Mouse (Mus musculus) embryo, embryonic 11 days (tissue): ENCODE results near the gene Cog4.
"Not testable (repeated sequence)": the region's sequence is repeated elsewhere in the genome, so short reads cannot be mapped to it uniquely, and the experiment has no call there.

Experiments used
- DNase-seq: peaks from one replicate; pipeline ENCODE4 v3.0.0-alpha.2; 2015

The Cog4 gene

GRCm38 (mm10) chr8:110892913-110893312 lies 46.5 kb downstream of the Cog4 start:
- DNase-seq: no peak

DNA sequence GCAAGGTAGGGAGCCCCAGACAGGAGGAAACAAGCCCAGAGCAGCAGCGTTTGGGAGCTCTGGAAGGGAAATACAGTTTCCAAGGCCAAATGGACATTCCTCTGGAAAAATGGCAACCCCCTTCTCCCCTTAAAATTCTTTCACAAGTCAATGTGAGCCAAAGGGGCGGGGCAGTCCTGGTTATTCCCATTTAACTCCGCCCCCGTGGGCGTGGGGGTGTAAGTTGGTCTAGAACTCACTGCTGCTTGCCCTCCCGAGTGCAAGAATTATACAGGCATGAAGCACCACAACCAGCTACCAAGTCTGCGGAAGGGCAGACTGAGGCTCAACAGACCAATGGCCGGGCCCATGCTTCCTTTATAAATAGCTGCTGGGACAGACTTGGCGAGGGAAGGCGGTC lies 48.5 kb downstream of the Cog4 start:
- DNase-seq: no peak

DNA sequence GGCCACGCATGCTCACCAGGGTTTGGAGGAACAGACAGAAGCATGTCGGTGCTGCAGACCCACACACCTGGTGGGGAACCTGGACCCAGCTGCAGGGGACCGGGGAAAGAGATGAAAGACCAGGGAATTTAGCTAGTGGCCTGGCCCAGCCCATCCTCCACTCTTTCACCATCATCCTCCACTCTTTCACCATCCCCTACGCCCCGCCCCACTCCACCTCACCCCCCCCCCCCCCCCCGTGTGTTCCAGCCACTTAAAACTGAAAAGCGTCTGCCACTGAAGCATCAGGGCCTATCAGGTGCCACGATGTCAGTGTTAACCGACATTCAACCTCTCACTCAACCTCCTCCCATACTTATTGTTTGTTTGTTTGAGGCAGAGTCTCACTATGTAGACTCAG lies 48.9 kb downstream of the Cog4 start:
- DNase-seq: no peak

DNA sequence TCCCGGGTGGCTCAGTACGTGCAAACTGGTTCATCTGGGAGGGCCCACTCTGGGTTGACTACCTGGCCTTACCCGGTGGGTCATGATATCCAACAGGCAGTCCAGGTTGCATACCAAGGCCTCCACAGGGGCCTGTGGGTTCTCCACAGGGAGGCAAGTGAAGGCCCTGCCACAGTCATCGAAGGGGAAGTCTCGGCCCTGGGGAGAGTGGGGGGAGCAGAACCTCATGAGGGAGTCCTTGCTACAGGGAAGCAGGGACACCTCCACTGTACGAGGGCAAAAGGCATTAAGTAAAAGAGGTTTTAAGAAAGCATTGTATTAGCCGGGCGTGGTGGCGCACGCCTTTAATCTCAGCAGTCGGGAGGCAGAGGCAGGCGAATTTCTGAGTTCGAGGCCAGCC lies 49.4 kb downstream of the Cog4 start:
- DNase-seq: no peak

GRCm38 (mm10) chr8:110897495-110897894 lies 51.1 kb downstream of the Cog4 start:
- DNase-seq: no peak

GRCm38 (mm10) chr8:110901056-110901455 lies 54.7 kb downstream of the Cog4 start:
- DNase-seq: no peak

DNA sequence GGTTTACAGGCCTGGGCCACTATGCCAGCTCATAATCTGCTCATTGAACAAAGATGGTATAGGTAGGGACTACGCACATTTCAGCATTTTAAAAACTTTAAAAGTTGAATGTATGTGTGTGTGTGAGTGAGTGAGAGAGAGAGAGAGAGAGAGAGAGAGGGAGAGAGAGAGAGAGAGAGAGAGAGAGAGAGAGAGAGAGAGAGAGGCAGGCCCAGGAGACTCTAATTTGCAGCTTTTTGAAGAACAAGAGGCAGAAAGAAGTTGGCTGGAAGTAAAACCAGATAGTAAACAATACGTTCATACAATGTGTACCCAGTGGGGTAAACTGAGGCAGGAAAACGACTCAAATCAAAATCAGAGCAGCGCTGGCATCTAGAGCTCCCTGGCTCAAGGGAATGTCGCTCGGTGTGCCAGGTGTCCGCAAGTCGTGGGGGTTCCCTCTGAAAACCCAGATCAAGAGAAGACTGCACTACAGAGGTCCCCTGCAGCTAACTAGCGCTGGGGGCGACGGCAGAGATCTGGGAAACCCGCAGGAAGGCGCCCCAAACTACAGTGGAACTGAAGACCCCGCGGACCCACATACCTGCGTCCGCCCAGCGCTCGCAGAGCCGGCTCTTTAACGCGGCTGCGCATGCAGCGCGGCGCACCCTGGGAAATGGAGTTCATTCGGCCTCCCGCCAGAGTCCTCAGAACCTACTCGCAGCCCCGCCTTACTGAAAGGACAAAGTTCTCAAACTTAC lies 55.6 kb downstream of the Cog4 start, which contains the start of gene Fuk:
Fuk (minus strand) TSS at position 650 of the 740 bp plus-strand sequence.
- DNase-seq: peak; percentile 92

GRCm38 (mm10) chr8:110902579-110902965 lies 56.2 kb downstream of the Cog4 start:
- no peak for DNase-seq

- no peak for DNase-seq
Observed at GRCm38 (mm10) chr8:110905404-110905803, 59.0 kb downstream of the Cog4 start.

- DNase-seq: no peak
Observed at GRCm38 (mm10) chr8:110906682-110907081, 60.3 kb downstream of the Cog4 start.

- not testable (repeated sequence) for DNase-seq
Observed at GRCm38 (mm10) chr8:110909850-110910249, 63.5 kb downstream of the Cog4 start.

GRCm38 (mm10) chr8:110911576-110912570 lies 65.5 kb downstream of the Cog4 start:
- no peak for DNase-seq

- no peak for DNase-seq
Observed at GRCm38 (mm10) chr8:110917415-110917814, 71.0 kb downstream of the Cog4 start.

DNA sequence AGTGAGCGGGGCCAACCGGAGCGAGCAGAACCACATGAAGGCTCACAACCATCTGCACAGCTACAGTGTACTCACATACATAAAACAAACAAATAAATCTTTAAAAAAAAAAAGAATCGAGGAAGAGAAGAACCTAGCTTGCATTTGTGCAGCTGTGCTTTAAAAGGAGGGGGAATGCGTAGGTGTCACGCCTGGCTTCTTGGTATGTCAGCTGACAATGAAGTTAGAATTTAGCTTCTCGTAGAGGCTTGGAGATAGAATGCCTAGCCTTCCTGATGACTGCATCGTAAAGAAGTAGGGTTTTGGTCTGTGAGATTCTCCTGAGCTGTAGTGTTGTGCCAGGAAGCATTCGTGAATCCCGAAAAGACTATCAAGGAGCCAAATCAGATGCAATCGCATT lies 71.6 kb downstream of the Cog4 start:
- DNase-seq: no peak

DNA sequence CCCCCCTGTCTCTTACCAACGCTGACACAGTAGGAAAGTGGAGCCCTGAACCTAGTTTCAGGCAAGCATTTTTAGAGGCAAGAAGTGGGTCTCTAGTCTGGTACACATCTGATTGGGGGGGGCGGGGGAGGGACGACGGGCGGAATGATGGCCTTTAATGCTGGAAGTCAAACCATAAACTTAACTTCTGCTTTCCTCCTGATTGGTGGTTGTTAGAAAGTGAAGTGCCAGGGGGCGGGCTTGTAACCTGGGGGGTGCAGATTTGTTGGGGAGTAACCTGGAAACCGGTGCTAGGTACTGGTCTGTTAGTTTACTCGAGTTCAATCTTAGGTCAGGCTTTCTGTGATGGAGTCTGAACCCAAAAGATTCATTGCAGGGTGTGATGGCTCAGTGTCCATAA lies 72.1 kb downstream of the Cog4 start:
- DNase-seq: no peak

DNA sequence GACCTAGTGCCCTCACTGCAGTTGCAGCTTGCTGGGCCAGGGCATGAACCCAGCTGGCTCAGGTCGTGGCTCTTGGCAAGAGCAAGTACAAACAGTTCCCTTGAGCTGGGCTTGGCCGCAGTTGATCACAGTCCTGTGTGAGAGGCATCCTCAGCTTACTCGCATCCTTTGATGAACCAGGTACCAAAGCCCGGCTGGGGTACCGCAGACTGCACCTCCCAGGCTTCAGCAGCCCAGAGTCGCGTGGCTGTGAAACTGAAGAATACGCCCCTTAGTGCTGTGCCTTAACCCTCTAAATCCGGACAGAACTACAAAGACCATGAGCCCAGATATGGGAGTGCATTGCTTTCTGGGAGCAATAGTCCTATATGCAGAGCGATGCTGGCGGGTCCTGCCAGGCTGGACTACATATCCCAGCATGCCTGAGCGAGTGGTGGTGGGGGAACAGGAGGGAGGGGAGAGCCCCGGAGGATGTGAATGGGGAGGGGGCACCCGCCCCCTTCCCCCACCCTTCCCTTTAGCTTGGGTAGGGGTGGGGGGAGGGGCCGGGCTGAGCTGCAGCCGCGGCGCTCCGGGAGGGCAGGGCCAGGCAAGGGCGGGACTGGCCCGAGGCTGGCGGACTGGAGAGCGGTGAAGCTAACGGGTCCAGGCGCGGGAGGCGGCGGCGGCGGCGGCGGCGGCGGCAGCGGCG lies 73.1 kb downstream of the Cog4 start, which contains the start of gene St3gal2:
St3gal2 (plus strand) TSS at position 582 of the 691 bp plus-strand sequence.
- DNase-seq: peak; percentile 96

- no peak for DNase-seq
Observed at GRCm38 (mm10) chr8:110920032-110920772, 73.8 kb downstream of the Cog4 start.

DNA sequence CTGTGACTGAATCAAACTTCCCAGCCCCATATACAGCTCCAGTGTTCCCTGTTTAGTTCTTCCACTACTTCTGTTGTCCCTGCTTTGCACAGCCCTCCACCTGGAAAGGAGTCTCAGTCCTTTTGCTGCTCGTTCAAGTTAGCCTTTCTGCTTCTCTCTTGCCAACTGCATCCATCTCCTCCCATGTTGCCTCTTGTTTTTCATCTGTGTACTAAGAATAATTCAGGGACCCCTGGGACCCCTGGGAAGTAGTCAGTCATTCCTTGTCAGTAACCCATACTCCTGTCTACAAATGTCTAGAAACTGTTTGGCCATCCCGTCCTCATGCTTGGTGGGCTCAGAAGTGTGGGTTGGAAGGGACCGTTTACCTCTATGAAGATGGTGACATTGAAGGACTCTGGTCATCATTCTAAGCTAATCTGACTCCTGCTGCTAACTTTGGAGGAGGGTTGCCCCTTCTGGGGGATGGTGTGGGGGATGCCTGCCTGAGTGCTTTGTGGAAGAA lies 74.4 kb downstream of the Cog4 start:
- peak; percentile 3 for DNase-seq

- DNase-seq: peak; percentile 84
Observed at GRCm38 (mm10) chr8:110921492-110922230, 75.3 kb downstream of the Cog4 start.

DNA sequence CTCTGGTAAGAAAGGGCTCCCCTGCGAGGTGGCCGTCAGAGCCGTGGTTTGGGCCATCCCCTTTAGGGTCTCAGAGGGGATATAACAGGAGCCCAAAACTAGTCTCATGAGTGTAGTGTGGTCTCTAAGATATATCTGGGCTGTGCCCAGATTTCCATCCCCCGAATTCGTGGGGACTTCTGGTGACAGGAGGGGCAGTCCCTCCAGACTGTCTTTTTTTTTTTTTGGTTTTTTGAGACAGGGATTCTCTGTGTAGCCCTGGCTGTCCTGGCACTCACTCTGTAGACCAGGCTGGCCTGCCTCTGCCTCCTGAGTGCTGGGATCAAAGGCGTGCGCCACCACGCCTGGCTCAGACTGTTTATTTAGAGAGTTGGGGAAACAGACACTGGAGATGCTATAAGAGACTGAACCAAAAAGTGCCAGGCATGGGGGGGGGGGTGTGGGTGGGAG lies 79.3 kb downstream of the Cog4 start:
- DNase-seq: no peak

DNA sequence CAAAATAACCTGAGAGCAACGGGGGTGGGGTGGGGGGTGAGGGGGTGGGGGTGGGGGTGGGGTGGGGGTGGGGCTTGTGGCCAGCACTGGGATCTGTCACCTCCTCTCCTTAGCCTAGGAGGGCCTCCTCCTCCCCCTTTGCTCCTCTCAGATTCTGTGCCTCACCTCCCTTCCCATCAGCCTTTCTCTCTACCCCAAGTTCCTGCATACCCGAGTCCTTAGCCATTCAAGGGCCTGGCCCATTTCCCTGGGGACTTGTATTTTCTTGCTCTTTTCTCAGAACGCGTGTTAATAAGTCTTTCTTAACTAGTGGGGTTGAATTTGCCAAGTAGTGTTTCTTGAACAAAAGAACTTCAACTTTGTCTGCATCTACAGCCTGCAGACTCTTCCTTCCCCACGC lies 80.3 kb downstream of the Cog4 start:
- no peak for DNase-seq
